Mouse (Mus musculus) stomach, embryonic 14.5 days (tissue): ENCODE measurements around the gene Myom3. TPM values are rescaled to one million over a fixed set of nuclear protein-coding genes. Genes with fewer than 3 reads are reported as not detected.

ENCODE experiments used
- ATAC-seq: fragments of 200-750 bp; cut with Nextera tagmentation; 2 replicates; pipeline ENCODE4 v1.8.0; 2017; ENCODE audit warnings: low read depth, moderate TSS enrichment; ENCODE audit not compliant: insufficient number of reproducible peaks, insufficient read depth, low FRiP score
- H3K27ac ChIP-seq: fragments of 300-500 bp; sonication (generic); 2 replicates; pipeline ENCODE4 v1.5.1; 2014; ENCODE audit warnings: mild to moderate bottlenecking, low read length, moderate library complexity, mixed read lengths
- H3K27me3 ChIP-seq: fragments of 300-500 bp; sonication (generic); 2 replicates; pipeline ENCODE4 v1.6.1; 2014; ENCODE audit warnings: low read length, control low read depth, mixed read lengths; ENCODE audit not compliant: control insufficient read depth, insufficient read depth
- H3K36me3 ChIP-seq: fragments of 300-500 bp; sonication (generic); 2 replicates; pipeline ENCODE4 v1.6.1; 2014; ENCODE audit warnings: mild to moderate bottlenecking, control low read depth, low read length, moderate library complexity, mixed read lengths; ENCODE audit not compliant: control insufficient read depth, insufficient read depth
- H3K4me1 ChIP-seq: fragments of 300-500 bp; sonication (generic); 2 replicates; pipeline ENCODE4 v1.6.1; 2014; ENCODE audit warnings: low read length, control low read depth, mixed read lengths; ENCODE audit not compliant: control insufficient read depth, insufficient read depth
- H3K4me2 ChIP-seq: fragments of 300-500 bp; sonication (generic); replicated peaks from 2 replicates; pipeline ENCODE4 v1.6.1; 2014; ENCODE audit warnings: low read depth, low read length, control low read depth
- H3K4me3 ChIP-seq: fragments of 300-500 bp; sonication (generic); 2 replicates; pipeline ENCODE4 v1.5.1; 2014; ENCODE audit warnings: low read depth, low read length, control low read depth
- H3K9ac ChIP-seq: fragments of 300-500 bp; sonication (generic); replicated peaks from 2 replicates; pipeline ENCODE4 v1.6.1; 2014; ENCODE audit warnings: low read depth, mild to moderate bottlenecking, control low read depth, low read length, moderate library complexity, mixed read lengths
- H3K9me3 ChIP-seq: fragments of 300-500 bp; sonication (generic); 2 replicates; pipeline ENCODE4 v1.6.1; 2016; ENCODE audit warnings: low read depth, low read length, control low read depth; ENCODE audit not compliant: control insufficient read depth
- WGBS: fragments of 180-500 bp; shearing (Covaris S2); extraction: QIAGEN DNeasy Blood & Tissue Kit; methylation state at CpG from one replicate; pipeline ENCODE4 v1.1.7; 2014; 5-methylcytosine and 5-hydroxymethylcytosine counted together
- polyA plus RNA-seq: library from polyadenylated mRNA; unstranded; fragments of >200 nt; fragmentation: Nextera tagmentation; extraction: Ambion mirVana; gene quantifications from 2 replicates; pipeline ENCODE4 v1.2.1, GENCODE M21; 2014

Gene Myom3
- polyA plus RNA-seq, 1 experiment from 2014 or later = 0.09 TPM

DNA sequence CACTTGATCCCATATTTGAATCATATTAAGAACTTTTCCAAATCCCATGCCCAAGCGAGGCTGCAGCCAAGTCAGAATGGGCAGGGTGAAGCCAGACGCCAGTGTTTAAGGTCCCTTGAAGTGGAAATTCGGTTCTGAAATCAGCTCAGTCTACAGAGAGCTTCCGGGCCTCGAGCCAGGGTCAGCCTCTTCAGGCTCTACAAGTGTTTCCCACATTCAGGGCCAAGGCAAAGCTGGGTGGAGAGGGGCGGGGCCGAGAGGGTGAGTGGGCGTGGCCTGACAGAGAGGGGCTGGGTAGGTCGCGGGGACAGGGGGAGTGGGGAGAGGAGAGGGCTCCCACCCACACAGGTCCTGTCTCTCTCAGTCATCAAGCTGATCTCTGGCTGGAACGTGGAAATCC is 38.4 kb downstream of the Myom3 start:
- Histone ChIP-seq H3K36me3 (no peaks in the 10 kb centered on the region), H3K4me3 (no peak overlapping the region), H3K9ac (no peak overlapping the region), H3K27me3 (no peaks in the 10 kb centered on the region), H3K27ac (0 out of 2 replicates have a peak overlapping the region, but pooled peaks have one; percentile 15), H3K9me3 (no peaks in the 10 kb centered on the region), H3K4me2 (no peak overlapping the region), H3K4me1 (0 out of 2 replicates have a peak, but pooled peaks cover 6% of the 10 kb centered on the region)
- ATAC-seq = 0 out of 2 replicates have a peak, but pooled peaks have one; percentile 44
- 27% methylated on average over 11 of the region's 11 CpGs for WGBS

DNA sequence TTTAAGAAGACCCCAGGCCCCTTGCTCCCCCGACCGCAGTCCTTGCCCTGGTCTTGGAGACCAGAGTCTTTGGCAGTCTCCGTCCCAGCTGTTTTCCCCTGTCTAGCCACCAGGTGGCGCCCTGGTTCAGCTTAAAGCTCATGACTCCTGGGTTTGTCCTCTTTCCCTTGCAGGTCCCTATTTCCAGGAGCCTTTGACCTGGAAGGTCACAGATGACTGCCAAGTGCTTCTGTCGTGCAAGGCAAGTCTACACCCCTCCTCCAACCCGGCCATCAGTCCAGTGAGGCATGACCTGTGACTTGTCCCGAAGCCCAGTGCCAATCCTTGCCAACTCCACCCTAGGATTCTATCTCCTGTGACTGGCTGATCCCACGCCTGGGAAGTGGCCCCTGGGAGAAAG is 42.0 kb downstream of the Myom3 start:
- H3K27ac ChIP-seq = no peak overlapping the region
- no peaks in the 10 kb centered on the region for H3K9me3 ChIP-seq
- H3K36me3 ChIP-seq = no peaks in the 10 kb centered on the region
- H3K4me2 ChIP-seq = no peak overlapping the region
- H3K9ac ChIP-seq = no peak overlapping the region
- H3K4me3 ChIP-seq = no peak overlapping the region
- H3K4me1 ChIP-seq = 0 out of 2 replicates have a peak, but pooled peaks cover 6% of the 10 kb centered on the region
- 16% methylated on average over 8 of the region's 8 CpGs for WGBS
- ATAC-seq = no peak
- H3K27me3 ChIP-seq = no peaks in the 10 kb centered on the region

GRCm38 (mm10) chr4:135803299-135803698 is 43.8 kb downstream of the Myom3 start:
- Histone ChIP-seq H3K4me3 (no peak overlapping the region), H3K4me2 (no peak overlapping the region), H3K36me3 (no peaks in the 10 kb centered on the region), H3K4me1 (0 out of 2 replicates have a peak, but pooled peaks cover 1% of the 10 kb centered on the region), H3K27ac (no peak overlapping the region), H3K9me3 (no peaks in the 10 kb centered on the region), H3K27me3 (no peaks in the 10 kb centered on the region), H3K9ac (no peak overlapping the region)
- WGBS = 55% methylated on average over 4 of the region's 4 CpGs
- no peak for ATAC-seq

DNA sequence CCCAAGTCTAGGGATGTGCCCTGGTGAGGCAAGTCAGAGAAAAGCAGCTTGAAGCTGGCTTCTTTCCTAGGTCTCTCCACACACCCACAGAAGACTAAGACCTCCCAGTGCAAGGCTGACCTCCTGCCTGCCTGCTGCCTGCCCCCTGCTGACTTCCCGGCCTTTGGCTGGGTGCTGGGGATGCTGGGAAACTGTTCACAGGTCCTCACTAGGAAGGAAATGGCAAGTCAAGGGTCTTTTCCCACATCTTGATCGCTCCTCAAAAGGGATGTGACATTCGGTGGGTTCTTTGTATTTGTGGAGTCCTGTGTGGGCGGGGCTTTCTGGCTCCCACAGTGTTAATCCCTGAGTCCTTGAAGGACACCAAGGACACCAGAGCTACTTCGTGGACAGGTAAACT is 44.7 kb downstream of the Myom3 start:
- H3K27ac ChIP-seq = no peak overlapping the region
- no peak overlapping the region for H3K4me2 ChIP-seq
- H3K9me3 ChIP-seq = no peaks in the 10 kb centered on the region
- no peaks in the 10 kb centered on the region for H3K27me3 ChIP-seq
- no peaks in the 10 kb centered on the region for H3K4me1 ChIP-seq
- no peak overlapping the region for H3K9ac ChIP-seq
- ATAC-seq = no peak
- no peak overlapping the region for H3K4me3 ChIP-seq
- H3K36me3 ChIP-seq = no peaks in the 10 kb centered on the region
- WGBS = 81% methylated on average over 5 of the region's 5 CpGs

DNA sequence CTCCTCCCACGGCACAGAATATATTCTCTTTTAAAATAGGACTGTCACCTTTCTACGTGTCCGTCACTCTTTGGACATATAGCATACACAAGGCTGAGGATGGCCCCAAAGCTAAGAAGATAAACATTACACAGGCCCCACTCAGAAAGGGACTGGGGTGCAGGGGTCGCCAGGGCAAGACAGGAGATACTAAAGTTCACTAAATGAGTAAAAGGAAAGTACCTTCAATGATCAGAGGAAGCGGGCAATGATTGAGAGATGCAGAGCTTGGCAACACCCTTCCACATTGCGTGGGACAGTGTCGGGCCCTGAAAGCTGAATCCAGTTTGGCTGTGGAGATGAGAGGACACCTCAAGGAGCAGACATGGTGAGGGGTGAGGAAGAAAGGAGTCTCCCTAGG is 55.4 kb downstream of the Myom3 start:
- Histone ChIP-seq H3K4me2 (no peak overlapping the region), H3K4me3 (no peak overlapping the region), H3K27ac (no peak overlapping the region), H3K9me3 (no peaks in the 10 kb centered on the region), H3K4me1 (no peaks in the 10 kb centered on the region), H3K9ac (no peak overlapping the region), H3K36me3 (no peaks in the 10 kb centered on the region), H3K27me3 (no peaks in the 10 kb centered on the region)
- no peak for ATAC-seq
- WGBS = 64% methylated on average over 7 of the region's 7 CpGs

GRCm38 (mm10) chr4:135816905-135817622 is 57.5 kb downstream of the Myom3 start:
- Histone ChIP-seq H3K4me3 (no peak overlapping the region), H3K9me3 (no peaks in the 10 kb centered on the region), H3K27me3 (no peaks in the 10 kb centered on the region), H3K4me2 (no peak overlapping the region), H3K27ac (no peak overlapping the region), H3K9ac (no peak overlapping the region), H3K4me1 (no peaks in the 10 kb centered on the region), H3K36me3 (no peaks in the 10 kb centered on the region)
- no peak for ATAC-seq
- WGBS = 43% methylated on average over 12 of the region's 12 CpGs

DNA sequence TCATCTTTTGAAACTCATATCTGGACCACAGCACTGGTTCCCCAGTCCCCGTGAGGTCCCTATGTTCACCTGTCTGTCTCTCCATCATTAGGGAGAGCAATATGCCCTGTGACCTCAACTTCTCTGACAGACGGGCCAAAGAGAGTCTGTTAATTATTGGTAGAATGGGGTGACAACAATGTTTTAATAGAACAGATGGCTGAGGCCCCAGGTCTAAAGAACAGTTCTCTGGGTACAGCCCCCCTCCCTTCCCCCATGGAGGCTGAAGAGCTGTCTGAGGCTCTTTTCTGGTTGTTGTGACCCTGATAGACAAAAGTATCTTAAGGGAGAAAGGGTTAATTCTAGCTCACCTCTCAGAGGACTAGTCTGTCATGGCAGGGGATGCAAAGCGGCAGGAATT is 58.9 kb downstream of the Myom3 start:
- H3K9ac ChIP-seq = no peak overlapping the region
- H3K4me1 ChIP-seq = no peaks in the 10 kb centered on the region
- no peaks in the 10 kb centered on the region for H3K9me3 ChIP-seq
- no peaks in the 10 kb centered on the region for H3K36me3 ChIP-seq
- H3K4me3 ChIP-seq = no peak overlapping the region
- no peak for ATAC-seq
- H3K27me3 ChIP-seq = no peaks in the 10 kb centered on the region
- H3K4me2 ChIP-seq = no peak overlapping the region
- H3K27ac ChIP-seq = no peak overlapping the region
- WGBS = 84% methylated on average over 3 of the region's 3 CpGs

GRCm38 (mm10) chr4:135819826-135820526 is 60.5 kb downstream of the Myom3 start:
- Histone ChIP-seq H3K9me3 (no peaks in the 10 kb centered on the region), H3K4me3 (no peak overlapping the region), H3K4me1 (no peaks in the 10 kb centered on the region), H3K4me2 (no peak overlapping the region), H3K36me3 (no peaks in the 10 kb centered on the region), H3K9ac (no peak overlapping the region), H3K27me3 (no peaks in the 10 kb centered on the region), H3K27ac (peak overlapping the region; percentile 59; the same call in 1 of the 2 replicates)
- ATAC-seq = no peak
- WGBS = 46% methylated on average over 17 of the region's 17 CpGs
